Mouse (Mus musculus) ovary, adult 18-20 months (tissue): ENCODE results near the gene Uts2r.

Source experiments
- DNase-seq: peaks from one replicate; pipeline ENCODE4 v3.0.0; 2022; ENCODE audit warnings: low spot score, mixed read lengths

Gene Uts2r

DNA sequence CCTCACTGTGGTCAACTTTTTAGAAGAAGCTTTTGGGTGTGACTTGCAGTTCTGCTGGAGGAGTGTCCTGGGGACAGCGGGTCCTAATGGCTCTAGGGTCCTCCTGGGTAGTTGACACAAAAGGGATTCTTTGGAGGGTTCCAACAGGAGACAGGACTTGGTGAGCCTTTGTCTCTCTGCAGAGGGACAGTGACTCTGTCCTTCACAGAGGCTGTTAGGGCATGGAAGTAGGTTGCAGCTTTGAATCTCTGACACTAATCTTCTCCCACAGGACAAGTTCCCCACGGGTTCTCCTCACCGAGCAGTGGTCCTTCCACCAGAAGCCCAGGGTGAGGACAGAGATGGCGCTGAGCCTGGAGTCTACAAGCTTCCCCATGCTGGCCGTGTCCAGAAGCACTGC is at the start of gene Uts2r:
Gene Uts2r (plus strand): TSS at position 301 of the 400 bp plus-strand sequence.
- no peak for DNase-seq

DNA sequence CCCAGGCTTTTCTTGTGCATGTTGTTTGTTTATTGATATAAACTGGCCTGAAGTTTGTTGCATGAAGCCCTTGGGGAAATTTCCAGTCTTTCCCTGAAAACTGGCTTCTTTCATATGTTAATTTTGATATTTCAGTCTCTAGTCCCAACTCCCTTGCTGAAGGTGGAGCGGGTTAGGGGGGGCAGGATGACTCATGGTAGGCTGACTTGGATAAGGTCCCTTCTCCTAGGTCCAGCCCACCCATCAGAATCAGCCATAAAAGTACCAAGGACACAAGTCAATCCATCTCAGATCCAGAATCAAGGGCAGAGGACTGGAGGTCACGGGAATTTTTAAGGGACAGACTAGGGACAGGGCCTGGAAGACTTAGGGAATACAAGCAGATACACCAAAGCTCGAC is 49.0 kb upstream of the Uts2r start:
- no peak for DNase-seq

DNA sequence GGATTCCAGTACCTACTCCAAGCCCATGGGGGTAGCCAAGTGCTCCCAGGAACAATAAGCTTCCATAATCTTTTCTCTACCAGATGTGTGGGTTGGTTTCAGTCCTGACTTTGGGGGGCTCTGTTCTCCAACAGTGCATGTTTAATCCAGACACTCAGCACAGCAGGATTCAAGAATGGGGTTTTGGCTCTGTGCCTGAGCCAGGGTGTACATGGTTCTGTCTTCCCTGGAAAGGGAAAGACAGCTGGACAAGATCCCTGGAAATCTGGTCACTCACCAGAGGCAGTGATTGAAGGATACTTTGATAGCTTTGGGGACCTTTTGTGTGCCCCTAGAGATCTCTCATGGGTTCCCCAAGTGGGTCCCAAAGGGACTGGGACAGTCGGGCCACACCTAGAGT is 48.5 kb upstream of the Uts2r start:
- no peak for DNase-seq

DNA sequence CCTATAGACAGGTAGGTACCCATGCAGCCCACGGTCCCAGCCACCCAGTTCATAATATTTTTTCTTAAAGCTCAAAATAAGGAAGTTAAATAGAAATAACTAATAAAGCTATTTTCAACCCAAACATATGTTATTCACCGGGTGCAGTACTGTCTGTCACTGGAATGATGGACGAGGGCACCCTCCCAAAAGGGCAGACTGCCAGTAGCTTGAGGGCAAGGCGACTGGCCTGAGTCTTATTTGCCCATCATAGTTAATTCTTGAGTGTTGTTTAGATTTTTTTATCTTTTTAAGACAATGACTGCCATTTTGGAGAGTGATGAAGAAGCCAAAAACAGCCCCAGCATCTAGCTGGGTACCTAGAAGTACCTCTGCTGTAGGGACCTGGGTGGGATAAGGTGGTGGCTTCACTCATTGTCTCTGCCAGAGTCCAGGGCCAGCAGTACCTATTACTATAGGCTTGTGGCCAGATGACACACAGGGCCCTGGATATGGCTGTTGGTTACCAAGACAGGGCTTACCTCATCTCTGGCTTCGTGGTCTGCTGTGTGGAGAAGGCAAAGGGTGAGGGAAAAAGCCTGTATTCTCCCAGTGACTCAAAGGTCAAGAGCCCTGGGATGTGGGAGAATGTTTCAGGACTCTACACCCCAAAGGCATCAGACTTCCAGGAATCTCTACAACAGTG is 47.8 kb upstream of the Uts2r start:
- no peak for DNase-seq

DNA sequence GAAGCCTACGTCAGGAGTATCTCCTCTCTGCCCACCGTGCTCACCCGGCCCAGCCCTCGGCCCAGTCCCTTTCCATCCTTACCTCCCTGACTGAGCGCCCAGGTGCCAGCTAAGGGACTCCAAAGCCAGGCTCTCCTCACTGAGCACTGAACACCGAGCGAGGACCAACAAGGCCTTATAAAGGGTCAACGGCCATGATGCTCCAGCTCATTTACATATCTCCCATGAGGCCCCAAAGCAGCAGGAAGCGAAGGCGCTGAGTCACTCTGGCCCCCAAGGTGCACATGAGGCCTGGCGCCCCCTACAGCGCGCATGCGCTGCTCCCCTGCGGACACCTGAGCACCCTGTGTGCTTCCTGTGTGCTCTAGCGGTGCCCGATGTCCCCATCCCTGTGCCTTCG is 42.0 kb upstream of the Uts2r start:
- no peak for DNase-seq

DNA sequence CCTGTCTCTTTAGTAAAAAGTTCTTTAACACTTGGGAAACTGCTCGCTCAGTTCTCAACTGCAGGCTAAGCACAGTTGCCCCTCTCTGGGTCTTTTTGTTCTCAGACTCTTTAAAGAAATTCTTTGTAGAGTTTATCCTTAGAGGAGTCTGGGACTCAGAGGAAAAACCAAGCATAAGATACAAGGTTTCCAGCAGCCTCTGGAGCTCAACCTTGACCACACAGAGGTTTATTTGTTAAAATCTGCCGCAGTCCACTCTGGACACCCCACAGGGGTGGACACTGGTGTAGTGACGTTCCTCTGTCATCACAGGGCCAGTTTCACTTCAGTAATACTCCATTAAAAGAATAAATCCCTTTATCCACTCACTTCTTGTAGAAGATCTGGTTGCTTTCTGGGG is 41.5 kb upstream of the Uts2r start, which contains the start of gene Tex19.2:
Gene Tex19.2 (minus strand): TSS at position 101 of the 400 bp plus-strand sequence.
- no peak for DNase-seq

DNA sequence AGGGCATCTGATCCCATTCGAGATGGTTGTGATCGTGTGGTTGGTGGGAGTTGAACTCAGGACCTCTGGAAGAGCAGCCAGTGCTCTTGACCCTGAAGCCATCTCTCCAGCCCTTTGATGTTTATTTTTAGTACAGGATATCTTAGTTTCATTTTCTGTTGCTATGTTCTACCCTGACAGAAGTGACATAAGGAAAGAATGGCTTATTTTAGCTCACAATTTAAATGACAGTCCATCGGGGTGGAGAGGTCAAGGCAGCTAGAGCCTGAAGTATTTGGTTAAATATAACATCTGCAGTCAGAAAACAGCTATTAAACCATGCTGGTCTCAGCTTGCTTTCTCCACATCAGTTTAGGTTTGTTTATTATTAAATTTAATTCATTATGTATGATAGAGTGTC is 38.9 kb upstream of the Uts2r start:
- no peak for DNase-seq

DNA sequence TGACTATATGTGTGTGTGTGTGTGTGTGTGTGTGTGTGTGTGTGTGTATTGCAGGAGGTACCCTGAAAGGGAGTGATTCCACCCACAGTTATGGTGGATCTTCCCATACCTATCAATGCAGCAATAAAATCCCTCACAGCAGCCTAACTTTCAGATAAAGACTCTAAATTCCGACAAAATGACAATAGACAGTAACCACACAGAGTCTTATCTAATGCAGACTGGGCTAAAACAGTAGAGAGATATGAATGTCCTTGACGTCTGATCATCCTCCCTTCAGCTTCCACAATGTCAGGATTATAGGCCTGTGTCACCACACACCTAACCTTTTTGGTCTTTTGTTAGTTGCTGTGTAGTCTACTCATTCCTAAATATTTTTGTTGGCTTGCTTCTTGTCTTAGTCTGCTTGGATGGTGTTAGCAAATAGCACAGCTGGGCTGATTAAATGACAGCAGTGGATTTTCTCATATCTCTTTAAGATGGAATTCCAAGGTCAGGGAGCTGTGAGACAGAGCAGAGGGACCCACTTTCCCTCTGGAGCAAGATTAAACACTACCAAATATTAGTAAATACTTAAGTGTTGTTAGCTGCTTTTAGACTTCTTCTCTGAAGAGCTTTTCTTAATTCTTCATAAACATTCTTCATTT is 37.9 kb upstream of the Uts2r start:
- no peak for DNase-seq

DNA sequence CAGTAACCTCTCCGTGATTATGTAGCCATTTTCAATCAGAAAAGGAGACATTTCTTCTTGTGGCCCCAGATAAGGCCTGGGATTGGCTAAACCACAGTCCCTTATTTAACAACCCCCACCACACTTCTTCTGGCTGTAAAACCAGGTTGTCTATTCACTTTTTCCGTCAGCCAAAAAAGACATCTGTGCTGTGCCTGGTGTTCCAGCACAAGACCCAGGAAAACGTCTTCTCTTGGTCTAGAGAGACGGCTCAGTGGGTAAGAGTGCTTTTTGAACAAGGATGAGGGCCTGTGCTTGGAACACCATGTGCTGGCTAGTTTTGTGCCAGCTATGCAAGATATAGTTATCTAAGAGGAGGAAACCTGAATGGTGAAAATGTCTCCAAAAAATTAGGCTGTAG is 36.6 kb upstream of the Uts2r start:
- no peak for DNase-seq

DNA sequence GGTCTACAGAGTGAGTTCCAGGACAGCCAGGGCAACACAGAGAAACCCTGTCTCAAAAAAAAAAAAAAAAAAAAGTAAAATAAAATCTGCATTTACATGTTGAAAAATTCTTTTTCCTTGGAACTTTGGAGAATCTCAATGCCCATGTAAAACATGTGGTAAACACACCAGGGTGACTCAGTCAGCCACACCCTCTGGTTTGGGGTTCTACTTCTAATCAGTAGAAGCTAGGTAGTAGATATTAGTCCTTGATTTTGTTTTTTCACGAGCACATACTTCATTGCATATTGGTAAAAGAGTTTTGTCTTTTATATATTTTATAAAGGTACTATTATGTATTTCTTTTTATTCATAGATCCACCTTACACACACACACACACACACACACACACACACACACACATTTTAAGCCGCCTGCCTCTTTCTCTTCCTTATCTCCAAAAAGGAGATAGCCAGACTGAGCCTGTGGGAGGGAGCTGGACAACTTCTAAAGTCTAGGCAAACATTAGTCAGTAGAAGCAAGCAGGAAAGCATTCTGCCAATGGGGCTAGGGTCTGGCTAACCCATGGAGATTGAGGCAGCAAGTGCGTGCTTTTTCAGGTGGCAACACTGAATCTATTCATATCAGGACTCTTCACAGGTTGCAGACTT is 34.4 kb upstream of the Uts2r start:
- DNase-seq, result no peak

DNA sequence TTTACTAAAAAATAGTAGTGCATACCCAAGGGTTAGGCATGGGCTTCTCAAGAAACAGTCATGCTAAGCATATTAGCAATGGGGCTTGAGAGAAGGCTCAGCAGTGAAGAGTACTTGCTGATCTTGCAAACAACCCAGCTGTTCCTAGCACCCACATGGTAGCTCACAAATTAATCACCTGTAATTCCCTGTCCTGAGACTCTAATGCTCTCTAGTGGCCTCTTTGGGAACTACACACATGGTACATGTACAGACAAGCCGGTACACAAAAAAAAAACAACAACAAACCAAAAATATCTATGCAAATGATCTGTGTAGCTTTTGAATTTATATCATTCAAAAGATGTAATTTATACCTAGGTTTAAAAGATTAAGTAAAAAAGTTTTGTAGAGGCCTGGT is 33.7 kb upstream of the Uts2r start:
- no peak for DNase-seq

DNA sequence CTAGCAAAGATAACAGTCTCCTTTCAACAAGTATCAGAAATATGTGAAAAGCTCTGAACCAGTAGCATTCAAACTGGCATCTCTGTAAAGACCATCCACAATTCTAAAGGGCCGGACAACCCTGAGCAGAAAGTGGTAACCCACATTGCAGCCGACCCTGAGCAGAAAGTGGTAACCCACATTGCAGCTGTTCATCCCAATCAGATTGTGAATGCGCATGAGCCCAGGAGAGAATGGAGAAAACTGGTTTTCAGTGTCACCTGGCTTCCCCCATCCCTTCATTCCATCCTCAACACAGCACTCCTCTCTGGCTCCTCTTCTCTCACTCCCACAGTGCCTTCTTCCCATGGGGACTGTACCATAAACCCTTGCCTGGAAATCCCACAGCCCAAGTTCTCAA is 32.6 kb upstream of the Uts2r start:
- DNase-seq, result no peak

DNA sequence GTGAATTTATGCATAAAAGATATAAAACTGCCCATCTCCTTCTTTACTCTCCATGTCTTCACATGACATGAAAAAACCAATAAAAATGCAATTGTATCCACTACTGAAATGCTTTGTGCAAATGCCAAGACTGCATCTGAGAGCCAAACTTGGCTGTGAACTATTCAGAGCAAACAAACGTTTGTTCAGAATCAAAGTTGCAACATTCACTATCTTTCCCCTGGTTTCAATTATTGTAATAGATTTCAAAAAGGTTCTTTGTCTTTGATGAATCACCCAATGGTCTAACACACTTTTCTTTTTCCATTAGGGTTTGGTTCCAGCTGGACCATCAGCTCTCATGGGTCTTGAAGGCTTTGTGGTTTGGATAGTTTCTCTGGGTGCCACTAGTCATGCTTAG is 30.5 kb upstream of the Uts2r start:
- DNase-seq, result no peak

DNA sequence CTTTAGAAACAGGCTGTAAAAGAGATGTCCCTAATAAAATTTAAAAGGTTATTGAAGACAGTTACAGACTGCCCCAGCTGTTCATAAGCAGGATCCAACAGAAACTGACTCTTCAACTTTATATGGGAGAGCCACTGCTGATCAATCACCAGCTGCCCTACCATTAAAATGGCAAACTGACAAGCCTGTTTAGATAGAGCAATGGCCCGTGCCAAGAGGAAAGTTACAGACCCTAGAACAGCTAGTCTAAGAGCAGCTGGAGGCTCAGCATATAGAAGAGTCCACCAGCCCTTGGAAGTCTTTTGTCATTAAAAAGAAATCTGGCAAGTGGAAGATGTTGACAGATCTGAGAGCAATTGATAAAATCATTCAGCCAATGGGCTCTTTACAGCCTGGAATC is 25.5 kb upstream of the Uts2r start:
- DNase-seq, result no peak

DNA sequence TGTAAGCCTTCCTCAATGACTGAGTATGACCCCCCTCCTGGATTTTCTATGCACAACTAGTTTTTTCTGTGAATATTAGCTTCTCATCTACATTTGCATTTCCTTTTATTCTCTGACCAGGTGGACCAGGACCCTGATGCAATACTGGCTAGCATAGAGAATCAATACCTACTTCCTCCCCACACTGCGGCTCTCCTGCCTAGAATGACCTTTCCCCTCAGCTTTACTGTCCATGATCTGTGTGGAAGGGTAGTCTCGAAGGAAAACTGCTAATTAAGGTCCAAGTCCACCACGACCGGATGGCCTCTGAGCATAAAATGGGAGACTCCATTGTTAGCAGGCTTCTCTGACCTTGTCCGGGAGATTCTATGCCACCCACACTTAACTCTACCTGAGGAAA is 22.4 kb upstream of the Uts2r start:
- DNase-seq, result no peak

DNA sequence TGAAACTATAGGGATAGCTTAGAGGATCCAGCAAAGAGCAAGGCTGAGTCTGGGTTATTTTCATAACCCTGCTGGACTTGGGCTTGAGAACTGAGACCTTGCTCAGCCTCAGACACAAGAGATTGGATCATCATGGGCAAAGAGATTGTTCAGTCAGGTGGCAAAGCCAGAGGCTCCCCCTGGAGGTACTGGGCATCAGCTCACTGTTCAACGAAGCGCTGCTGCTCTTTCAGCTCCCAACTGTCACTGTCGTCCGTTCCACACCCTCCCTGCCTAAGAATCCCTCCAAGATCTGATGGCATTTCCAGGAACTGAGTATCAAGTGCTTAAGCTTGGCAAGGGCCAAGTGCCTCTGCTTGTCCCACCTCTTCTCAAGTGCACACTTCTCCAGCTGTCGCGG is 21.3 kb upstream of the Uts2r start:
- DNase-seq, result no peak

DNA sequence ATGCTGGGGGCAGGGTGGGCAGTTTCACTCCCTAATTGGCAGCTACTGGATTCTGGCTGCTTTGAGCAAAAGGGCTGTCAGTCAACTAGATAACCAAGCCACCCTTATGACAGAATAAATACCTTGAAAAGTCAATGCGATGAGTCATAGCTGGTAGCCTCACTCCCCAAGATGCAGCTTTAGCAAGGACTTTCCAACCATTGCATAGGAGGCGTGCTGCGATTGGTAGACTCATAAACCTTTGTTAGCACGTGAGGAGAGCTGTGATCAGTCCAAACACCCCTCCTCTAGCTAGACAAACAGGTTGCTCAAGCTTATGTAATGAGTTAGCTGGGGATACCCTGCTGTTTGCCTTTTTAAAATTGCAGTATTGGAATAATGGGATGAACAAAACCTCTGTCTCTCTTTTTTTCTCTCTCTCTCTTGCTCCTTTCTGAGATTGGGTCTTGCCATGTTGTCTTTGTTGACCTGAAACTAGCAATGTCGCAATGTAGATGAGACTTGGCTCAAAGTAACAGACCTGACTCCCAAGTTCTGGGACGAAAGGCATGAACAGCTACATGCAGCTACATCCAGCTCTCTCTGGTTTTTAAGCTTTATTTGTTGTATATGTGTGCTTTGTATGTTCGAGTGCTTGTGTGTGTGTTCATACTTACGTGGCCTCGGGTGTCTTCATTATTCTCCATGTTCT is 16.6 kb upstream of the Uts2r start:
- no peak for DNase-seq

DNA sequence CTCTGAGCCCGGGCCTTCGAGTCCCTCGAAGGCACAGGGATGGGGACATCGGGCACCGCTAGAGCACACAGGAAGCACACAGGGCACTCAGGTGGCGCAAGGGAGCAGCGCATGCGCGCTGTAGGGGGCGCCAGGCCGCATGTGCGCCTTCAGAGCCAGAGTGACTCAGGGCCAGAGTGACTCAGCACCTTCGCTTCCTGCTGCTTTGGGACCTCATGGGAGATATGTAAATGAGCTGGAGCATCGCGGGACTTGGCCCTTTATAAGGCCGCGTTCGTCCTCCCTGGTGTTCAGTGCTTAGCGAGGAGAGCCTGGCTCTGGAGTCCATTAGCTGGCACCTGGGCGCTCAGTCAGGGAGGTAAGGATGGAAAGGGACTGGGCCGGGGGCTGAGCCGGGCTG is 14.2 kb upstream of the Uts2r start, which contains the start of gene Tex19.1:
Gene Tex19.1 (plus strand): TSS at position 279 of the 400 bp plus-strand sequence.
- DNase-seq, result no peak

DNA sequence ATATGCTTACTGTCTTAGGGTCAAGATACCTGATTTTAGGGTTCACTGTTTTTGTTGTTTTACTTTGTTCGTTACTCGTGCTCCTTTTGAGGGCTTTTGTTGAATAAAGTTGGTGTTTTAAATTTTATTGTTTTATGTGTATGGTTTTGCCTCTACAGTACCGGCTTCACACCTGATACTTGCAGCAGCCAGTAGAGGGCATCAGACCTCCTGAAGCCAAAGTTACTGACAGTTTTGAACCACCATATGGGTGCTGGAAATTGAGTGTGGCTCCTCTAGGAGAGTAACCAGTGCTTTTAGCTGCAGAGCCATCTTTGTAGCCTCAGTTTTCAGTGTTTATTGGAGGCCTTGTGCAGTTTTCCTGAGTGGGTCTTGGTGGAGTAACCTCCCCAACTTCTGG is 11.9 kb upstream of the Uts2r start:
- DNase-seq, result no peak

DNA sequence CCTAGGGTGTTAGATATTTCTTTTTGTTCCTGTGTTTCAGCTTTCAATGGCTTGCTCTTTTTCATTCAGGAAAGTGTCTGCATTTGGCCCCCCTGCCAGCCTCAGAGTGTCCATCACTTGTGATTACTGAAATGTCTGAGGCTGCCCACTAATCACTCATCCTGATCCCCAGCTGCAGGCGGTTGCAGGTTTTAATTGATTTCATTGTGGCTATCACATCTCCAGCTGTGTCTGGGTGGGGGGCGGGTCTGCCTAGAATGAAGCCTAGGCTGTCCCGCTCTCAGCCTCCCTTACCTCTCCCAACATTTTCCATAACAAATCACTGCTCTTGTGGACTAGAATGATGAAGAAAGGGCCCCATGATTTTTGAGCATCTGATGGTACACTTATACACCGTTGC is 5.9 kb upstream of the Uts2r start:
- DNase-seq, result no peak

DNA sequence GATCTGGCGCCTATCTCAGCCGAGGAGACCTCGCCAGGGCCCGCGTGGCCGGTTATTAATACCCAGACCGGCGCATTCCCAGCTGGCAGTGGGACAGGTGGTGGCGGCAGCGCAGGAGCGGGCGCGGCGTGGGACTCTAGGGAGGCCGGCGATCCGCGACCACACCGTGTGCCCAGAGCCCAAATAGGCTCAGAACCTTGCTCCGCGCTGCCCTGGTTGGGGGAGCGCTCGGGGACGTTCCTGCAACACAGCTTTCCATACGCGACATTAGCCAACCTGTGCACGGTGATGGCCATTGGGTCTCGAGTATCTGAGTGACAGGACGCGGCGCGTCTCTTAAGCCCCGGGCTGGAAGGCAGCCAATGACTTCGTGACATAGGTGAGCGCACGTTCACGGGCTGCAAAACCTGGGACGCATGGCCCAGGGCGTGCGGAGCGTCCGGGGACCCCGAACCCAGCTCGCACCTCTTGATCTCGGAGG is 3.6 kb upstream of the Uts2r start:
- DNase-seq, result no peak

DNA sequence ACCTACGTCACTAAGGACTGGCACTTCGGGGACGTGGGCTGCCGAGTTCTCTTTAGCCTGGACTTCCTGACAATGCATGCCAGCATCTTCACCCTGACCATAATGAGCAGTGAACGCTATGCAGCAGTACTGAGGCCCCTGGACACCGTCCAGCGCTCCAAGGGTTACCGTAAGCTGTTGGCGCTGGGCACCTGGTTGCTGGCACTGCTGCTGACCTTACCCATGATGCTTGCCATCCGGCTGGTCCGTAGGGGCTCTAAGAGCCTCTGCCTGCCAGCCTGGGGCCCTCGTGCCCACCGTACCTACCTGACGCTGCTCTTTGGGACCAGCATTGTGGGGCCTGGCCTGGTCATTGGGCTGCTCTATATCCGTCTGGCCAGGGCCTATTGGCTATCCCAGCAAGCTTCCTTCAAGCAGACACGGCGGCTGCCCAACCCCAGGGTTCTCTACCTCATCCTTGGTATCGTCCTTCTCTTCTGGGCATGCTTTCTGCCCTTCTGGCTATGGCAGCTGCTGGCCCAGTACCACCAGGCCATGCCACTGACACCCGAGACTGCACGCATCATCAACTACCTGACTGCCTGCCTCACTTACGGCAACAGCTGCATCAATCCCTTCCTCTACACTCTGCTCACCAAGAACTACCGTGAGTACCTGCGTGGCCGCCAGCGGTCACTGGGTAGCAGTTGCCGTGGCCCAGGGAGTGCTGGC is 720 bp downstream of the Uts2r start:
- no peak for DNase-seq
